Mouse (Mus musculus) hindbrain, embryonic 14.5 days (tissue): ENCODE data around the gene Rad51b. TPM values are rescaled to one million over a fixed set of nuclear protein-coding genes. Genes with fewer than 3 reads are reported as not detected.

Source experiments
- ATAC-seq: fragments of 200-750 bp; cut with Nextera tagmentation; 2 replicates; pipeline ENCODE4 v1.8.0; 2017; ENCODE audit warnings: moderate number of reproducible peaks, mild to moderate bottlenecking, moderate TSS enrichment, moderate library complexity; ENCODE audit not compliant: low FRiP score
- DNase-seq: peaks from one replicate; pipeline ENCODE4 v3.0.0-alpha.2; 2015; ENCODE audit warnings: low spot score
- H3K27ac ChIP-seq: fragments of 300-500 bp; sonication (generic); 2 replicates; pipeline ENCODE4 v1.5.1; 2014; ENCODE audit warnings: mild to moderate bottlenecking, moderate library complexity
- H3K27me3 ChIP-seq: fragments of 300-500 bp; sonication (generic); 2 replicates; pipeline ENCODE4 v1.6.1; 2014; ENCODE audit warnings: mild to moderate bottlenecking, low read length, mixed read lengths; ENCODE audit not compliant: control insufficient read depth, insufficient read depth
- H3K36me3 ChIP-seq: fragments of 300-500 bp; sonication (generic); replicated peaks from 2 replicates; pipeline ENCODE4 v1.6.1; 2014; ENCODE audit not compliant: control insufficient read depth, insufficient read depth
- H3K4me1 ChIP-seq: fragments of 300-500 bp; sonication (generic); replicated peaks from 2 replicates; pipeline ENCODE4 v1.6.1; 2014; ENCODE audit warnings: antibody characterized with exemption, low read length, mixed read lengths; ENCODE audit not compliant: control insufficient read depth, insufficient read depth
- H3K4me2 ChIP-seq: fragments of 300-500 bp; sonication (generic); replicated peaks from 2 replicates; pipeline ENCODE4 v1.6.1; 2014; ENCODE audit warnings: mild to moderate bottlenecking, moderate library complexity
- H3K4me3 ChIP-seq: fragments of 300-500 bp; sonication (generic); replicated peaks from 2 replicates; pipeline ENCODE4 v1.5.1; 2014; ENCODE audit warnings: mild to moderate bottlenecking, low read length
- H3K9ac ChIP-seq: fragments of 300-500 bp; sonication (generic); 2 replicates; pipeline ENCODE4 v1.6.1; 2014
- H3K9me3 ChIP-seq: fragments of 300-500 bp; sonication (generic); 2 replicates; pipeline ENCODE4 v1.6.1; 2016; ENCODE audit warnings: low read length; ENCODE audit not compliant: control insufficient read depth
- WGBS: fragments of 180-500 bp; shearing (Covaris S2); extraction: QIAGEN DNeasy Blood & Tissue Kit; methylation state at CpG from one replicate; pipeline ENCODE4 v1.1.7; 2014; 5-methylcytosine and 5-hydroxymethylcytosine counted together
- polyA plus RNA-seq: library from polyadenylated mRNA; unstranded; fragments of >200 nt; fragmentation: Nextera tagmentation; extraction: Ambion mirVana; gene quantifications from 2 replicates; pipeline ENCODE4 v1.2.1, GENCODE M21; 2014

Gene Rad51b
- polyA plus RNA-seq, 1 experiment from 2014 or later = 1.5 TPM

DNA sequence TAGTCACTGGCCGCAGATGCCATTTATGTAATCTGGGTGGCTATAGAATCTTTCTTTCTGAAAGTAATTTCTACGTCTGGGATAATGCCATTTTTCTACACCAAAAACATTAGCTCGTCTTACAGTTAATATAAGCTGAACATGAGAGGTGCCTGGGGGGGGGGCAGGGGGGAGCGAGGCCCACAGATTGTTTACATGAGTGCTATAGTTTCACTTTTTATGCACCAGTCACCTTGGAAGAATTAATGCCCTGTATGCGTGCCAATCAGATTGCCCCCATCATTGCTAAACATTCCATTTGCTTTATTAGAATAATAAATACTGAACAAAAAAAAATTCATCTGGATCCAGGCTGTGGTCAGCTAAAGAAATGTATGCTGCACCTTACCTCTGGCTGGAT is 323.6 kb downstream of the Rad51b start:
- Histone ChIP-seq H3K27me3 (no peaks in the 10 kb centered on the region), H3K4me3 (no peak overlapping the region), H3K9me3 (no peaks in the 10 kb centered on the region), H3K4me2 (no peak overlapping the region), H3K9ac (no peak overlapping the region), H3K4me1 (peaks cover 2% of the 10 kb centered on the region; the same call in 1 of the 2 replicates), H3K27ac (no peak overlapping the region), H3K36me3 (no peaks in the 10 kb centered on the region)
- ATAC-seq = no peak
- DNase-seq = no peak
- 87% methylated on average over 5 of the region's 5 CpGs for WGBS

DNA sequence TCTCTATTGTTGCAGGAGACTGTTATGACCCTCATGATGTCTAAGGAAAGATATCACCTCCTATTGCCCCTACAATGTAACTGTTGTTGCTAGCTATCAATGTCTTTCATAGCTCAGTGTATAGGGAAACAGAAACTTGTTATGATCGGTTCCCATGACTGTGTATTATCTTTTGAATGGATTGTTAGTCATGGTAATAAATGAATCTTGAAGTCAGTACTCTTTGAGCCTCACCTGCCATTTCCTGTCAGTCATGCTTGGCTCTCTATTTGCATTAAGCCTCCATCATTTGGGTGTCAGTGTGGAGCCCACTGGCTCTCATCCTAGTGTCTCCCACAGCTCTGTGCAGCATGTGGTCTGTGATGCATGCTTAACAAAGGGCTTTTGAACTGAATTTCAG is 326.2 kb downstream of the Rad51b start:
- WGBS = 56% methylated on average over 1 of the region's 1 CpGs
- Histone ChIP-seq H3K27ac (no peak overlapping the region), H3K36me3 (no peaks in the 10 kb centered on the region), H3K4me1 (peaks cover 8% of the 10 kb centered on the region), H3K27me3 (no peaks in the 10 kb centered on the region), H3K9ac (no peak overlapping the region), H3K9me3 (no peaks in the 10 kb centered on the region), H3K4me3 (no peak overlapping the region), H3K4me2 (no peak overlapping the region)
- DNase-seq (no peak), ATAC-seq (no peak)

GRCm38 (mm10) chr12:79625699-79626554 is 328.8 kb downstream of the Rad51b start:
- H3K4me2 ChIP-seq = no peak overlapping the region
- H3K9ac ChIP-seq = no peak overlapping the region
- H3K36me3 ChIP-seq = no peaks in the 10 kb centered on the region
- no peaks in the 10 kb centered on the region for H3K27me3 ChIP-seq
- no peaks in the 10 kb centered on the region for H3K9me3 ChIP-seq
- ATAC-seq (no peak), DNase-seq (no peak)
- H3K4me3 ChIP-seq = no peak overlapping the region
- H3K4me1 ChIP-seq = peaks cover 8% of the 10 kb centered on the region
- 13% methylated on average over 7 of the region's 7 CpGs for WGBS
- no peak overlapping the region for H3K27ac ChIP-seq

DNA sequence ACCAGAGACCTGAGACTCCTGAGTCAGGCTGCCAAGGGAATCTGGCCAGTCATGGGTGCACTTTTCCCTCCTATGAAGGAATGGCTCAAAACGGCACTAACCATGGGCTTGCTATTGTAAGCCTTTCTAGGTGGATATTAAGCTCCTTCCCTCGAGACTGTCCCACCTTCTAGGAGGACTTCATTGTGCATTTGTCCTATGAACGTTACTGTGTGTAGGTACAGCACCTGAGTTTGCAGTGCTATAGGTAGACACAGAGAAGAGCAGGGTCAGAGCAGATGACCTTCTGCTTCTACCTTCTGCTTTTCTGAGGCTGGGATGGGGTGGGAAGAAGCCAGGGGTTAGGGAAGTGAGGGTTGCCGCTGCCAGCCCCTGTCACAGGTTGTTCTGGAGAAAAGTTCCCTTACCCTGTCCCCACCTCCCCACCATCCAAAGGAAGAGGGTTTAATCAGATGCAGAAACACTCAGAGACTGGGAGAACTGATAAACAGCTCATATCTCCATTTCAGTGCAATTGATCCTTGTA is 329.5 kb downstream of the Rad51b start:
- ATAC-seq = no peak
- no peaks in the 10 kb centered on the region for H3K9me3 ChIP-seq
- 44% methylated on average over 4 of the region's 4 CpGs for WGBS

DNA sequence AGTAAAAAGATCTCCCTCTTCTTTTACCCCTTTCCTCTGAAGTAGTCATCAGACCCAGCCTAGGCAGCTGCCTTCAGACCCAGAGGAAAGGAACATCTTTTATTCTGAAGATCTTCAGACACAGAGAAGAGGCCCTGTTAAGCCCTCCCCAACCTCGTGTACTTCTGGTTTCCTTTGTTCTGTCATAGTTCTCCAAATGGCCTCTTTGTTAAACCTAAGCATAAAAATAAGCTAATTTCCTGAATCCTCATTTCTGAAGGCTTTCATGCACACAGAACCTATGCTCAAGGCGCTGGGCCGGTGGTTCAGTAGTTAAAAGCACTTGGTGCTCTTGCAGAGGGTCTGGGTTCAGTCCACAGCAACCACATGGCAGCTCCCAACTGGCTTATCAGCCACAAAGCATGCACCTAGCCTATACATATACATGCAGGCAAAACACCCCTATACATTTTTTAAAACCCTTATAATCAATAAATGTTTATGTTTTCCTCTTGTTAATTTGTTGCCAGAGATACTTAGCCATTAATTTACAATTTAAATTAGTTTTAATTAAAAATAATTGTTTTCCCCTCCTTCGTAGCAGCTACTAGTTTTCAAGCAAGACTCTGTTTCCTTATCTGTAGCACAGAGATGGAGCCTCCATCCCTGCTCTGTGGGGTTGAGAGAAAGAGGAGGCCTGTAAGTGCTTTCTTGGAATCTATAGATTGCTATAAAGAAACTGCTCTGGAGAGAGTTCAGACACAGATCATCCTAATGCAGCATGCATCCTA is 330.5 kb downstream of the Rad51b start:
- H3K36me3 ChIP-seq = no peaks in the 10 kb centered on the region
- no peak overlapping the region for H3K4me2 ChIP-seq
- H3K27me3 ChIP-seq = no peaks in the 10 kb centered on the region
- no peak overlapping the region for H3K9ac ChIP-seq
- WGBS = 57% methylated on average over 4 of the region's 4 CpGs
- H3K27ac ChIP-seq = no peak overlapping the region
- DNase-seq (no peak), ATAC-seq (no peak)
- H3K4me1 ChIP-seq = peaks cover 8% of the 10 kb centered on the region
- H3K9me3 ChIP-seq = no peaks in the 10 kb centered on the region
- H3K4me3 ChIP-seq = no peak overlapping the region

More for the DNA sequence above, 329.5 kb downstream of the Rad51b start:
- Histone ChIP-seq H3K9ac (no peak overlapping the region), H3K36me3 (no peaks in the 10 kb centered on the region), H3K4me2 (no peak overlapping the region), H3K27me3 (no peaks in the 10 kb centered on the region), H3K4me1 (peaks cover 8% of the 10 kb centered on the region), H3K27ac (no peak overlapping the region), H3K4me3 (no peak overlapping the region)
- no peak for DNase-seq

- Histone ChIP-seq H3K27ac (no peak overlapping the region), H3K27me3 (no peaks in the 10 kb centered on the region), H3K4me3 (no peak overlapping the region), H3K9ac (no peak overlapping the region), H3K36me3 (no peaks in the 10 kb centered on the region), H3K4me2 (no peak overlapping the region), H3K4me1 (peaks cover 8% of the 10 kb centered on the region), H3K9me3 (no peaks in the 10 kb centered on the region)
- ATAC-seq (no peak), DNase-seq (no peak)
- 73% methylated on average over 5 of the region's 5 CpGs for WGBS
Measured at GRCm38 (mm10) chr12:79628121-79628774, 331.2 kb downstream of the Rad51b start.

GRCm38 (mm10) chr12:79629945-79630850 is 333.1 kb downstream of the Rad51b start:
- peaks cover 8% of the 10 kb centered on the region for H3K4me1 ChIP-seq
- no peak overlapping the region for H3K9ac ChIP-seq
- no peaks in the 10 kb centered on the region for H3K36me3 ChIP-seq
- H3K27ac ChIP-seq = no peak overlapping the region
- H3K4me3 ChIP-seq = no peak overlapping the region
- no peaks in the 10 kb centered on the region for H3K9me3 ChIP-seq
- H3K4me2 ChIP-seq = no peak overlapping the region
- ATAC-seq (no peak), DNase-seq (no peak)
- WGBS = 90% methylated on average over 7 of the region's 7 CpGs
- H3K27me3 ChIP-seq = no peaks in the 10 kb centered on the region

DNA sequence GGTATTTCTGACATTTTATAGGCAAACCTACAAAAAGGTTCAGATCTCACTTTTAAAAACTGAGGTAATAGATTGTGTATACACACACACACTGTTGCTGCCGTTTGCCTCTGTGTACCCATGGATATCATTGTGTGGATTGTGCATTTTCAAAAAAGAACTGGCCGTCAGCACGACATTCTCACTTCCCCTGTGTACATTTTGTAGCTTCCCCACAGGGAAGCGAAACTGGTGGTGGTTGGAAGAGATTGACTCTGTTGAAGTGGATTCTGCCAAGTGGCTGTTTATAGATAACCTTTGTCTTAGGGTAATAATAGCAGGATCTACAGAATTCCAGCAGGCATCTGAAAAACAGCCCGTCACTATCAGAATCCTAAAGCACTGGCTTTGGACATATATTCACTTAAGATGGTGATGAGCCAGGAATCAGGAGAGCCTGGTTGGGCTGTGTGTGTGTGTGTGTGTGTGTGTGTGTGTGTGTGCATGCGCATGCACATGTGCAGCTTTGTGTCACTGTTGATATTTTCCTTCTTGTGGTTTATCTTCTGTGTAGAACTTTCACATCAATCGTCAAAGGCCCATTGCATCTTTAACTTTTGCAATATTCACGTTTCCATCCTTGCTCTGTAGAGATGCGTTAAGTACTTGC is 336.5 kb downstream of the Rad51b start:
- Histone ChIP-seq H3K27me3 (no peaks in the 10 kb centered on the region), H3K36me3 (no peaks in the 10 kb centered on the region), H3K27ac (no peak overlapping the region), H3K9ac (no peak overlapping the region), H3K4me3 (no peak overlapping the region), H3K4me1 (no peaks in the 10 kb centered on the region), H3K4me2 (no peak overlapping the region), H3K9me3 (no peaks in the 10 kb centered on the region)
- WGBS = 83% methylated on average over 9 of the region's 9 CpGs
- ATAC-seq (no peak), DNase-seq (no peak)
